Mouse (Mus musculus) CD8-positive naive resting alpha-beta T cell, adult 2 months (primary cell): ENCODE data around the gene Naa35.

Experiments used
- DNase-seq, 2 experiments: peaks; one replicate each; pipeline ENCODE4 v3.0.0; 2022; ENCODE audit warnings: low read depth in 2 of 2, low spot score in 2 of 2

The Naa35 gene

DNA sequence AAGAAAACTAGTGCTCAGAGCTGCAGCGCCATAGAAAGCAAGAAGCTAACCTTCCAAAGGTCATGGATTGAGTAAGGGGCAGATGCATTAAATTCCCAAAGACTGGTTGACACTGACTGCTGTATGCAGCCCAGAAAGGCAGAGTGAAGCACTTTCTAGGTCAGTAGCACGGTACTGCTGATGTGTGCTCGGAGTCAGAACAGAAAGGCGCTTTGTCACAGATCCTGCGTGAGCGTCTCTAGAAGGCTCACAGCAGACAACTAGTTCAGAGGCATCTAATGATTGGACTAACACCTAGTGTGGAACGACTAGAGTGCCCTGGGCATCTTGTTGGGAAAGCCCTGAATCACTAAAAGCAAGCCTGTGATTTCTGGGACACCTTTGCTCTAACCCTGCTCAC lies 52.7 kb downstream of the Naa35 start:
- no peak for DNase-seq

DNA sequence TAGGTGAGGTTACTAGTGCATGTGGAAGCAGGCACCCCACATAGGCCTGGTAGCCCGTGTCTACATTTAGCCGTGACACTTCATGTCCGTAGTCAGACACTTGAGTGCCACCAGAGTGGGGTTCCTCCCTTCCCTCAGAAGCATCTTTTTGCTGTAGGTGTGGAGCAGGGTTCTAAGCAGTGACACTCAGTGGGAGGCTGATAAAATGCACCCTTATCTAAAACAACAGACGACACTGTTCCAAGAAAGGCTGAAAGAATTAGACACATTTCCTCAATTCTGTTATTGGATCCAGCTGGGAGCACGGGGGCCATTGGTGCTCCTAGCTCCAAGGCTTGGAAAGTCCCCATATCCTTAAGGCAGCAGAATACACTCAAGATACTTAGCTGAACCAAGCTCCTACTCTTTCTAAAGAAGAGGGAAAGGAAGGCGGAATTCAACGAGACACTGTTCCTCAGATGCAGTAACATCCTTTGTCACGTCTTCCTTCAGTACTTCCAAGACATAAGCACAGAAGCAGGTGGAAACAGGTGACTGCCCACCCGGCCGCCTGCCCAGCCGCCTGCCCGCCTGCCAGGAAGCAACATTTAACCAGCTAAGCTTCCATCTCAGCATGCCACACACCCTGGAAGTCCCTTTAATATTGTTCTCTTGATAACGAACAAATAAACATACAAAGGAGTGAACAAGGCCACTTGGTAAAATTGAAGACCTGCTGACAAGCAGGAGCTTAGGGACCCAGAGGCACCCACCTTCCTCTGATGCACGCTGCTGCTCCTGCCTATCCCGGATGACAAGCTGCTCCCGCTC lies 54.5 kb downstream of the Naa35 start:
- DNase-seq, result no peak

DNA sequence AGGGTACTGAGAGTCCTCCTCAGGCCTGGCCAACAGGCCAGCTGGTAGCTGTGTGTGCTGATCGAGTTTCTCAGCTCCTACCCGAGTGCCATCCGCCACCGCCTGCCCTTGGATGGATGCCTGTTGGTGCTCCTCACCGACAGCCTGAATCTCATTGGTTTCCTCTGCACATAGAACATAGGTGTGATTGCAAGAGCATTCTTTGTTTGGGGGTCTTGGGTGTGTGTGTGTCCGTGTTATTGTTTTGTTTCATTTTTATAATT lies 55.0 kb downstream of the Naa35 start:
- DNase-seq, result no peak

DNA sequence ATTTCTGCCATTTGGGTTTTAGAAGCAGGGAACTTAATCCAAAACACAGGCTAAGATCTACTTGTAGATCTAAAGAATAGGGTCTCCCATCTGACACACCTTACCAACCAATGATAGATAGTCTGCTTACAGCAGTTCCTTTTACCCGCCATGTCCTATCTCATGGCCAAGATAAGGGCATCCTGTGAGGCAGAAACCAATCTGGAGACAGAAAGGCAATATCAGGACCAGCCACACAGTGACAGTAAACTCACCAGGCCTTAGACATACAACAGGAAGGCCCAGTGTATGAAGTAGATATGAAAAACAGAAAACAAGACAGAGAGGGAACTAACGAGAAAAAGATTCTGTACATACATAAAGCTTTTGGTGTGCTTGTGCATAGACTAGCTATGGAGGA lies 57.8 kb downstream of the Naa35 start:
- no peak for DNase-seq

DNA sequence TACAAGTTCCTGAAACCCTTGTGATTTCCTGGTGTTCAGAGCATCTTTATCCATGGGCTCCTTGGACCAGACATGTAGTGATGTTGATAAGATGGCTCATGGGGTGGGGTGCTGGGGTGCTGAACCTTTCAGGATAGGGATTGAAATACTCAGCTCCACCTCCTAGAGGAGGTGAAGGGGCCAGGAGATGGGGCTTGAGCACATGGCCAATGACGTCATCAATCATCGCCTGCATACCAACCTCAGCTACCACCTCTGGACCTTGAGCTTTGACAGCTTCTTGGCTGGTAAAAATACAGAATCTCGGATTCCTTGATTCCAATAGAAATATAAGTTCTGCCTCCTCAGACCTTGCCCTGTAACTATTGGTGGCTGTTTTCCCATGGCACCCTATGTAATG lies 60.4 kb downstream of the Naa35 start:
- no peak for DNase-seq

DNA sequence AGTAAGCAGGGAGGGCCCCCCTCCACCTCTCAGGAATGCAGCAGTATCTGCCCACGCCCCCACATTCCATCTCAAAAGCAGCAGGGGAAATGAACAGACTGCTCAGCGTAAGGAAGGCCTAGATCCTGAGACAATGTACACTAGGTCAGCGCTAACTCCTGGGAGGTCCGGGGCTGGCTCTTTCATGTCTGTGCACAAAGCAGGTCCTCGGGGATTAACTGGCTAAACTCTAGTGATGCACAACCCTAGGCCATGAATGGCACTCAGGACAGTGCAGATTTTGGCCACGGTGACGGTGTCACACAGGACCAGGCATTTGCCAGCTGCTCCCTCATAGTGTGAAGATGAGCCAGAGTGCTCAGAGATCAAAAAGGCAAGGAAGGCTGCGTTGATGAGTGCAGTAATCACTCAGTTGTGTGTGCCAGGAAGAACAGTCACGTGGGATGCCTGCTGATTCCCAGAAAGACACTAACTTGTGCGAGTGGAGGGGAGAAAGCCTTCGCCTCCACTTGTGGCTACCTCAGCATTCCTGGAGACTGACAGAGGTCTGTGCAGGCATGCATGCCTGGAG lies 61.7 kb downstream of the Naa35 start:
- no peak for DNase-seq

DNA sequence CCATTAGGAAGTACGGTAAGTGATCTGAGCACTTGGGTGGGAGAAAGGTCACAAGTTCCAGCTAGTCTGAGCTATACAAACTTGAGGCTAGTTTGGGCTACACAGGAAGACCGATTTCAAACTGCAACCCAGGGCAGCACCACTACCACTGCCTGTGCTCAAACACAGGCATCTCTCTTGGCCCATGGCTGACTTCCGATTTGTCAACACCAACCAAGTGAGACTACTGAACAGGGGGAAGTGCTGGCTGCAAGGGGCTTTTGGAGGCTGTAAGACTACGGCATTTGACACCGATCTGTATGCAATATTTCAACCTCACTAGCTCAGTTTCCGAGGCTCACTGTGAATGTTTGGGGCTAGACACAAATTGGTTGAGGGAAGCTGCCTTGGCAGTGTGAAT lies 62.4 kb downstream of the Naa35 start:
- DNase-seq, result no peak

DNA sequence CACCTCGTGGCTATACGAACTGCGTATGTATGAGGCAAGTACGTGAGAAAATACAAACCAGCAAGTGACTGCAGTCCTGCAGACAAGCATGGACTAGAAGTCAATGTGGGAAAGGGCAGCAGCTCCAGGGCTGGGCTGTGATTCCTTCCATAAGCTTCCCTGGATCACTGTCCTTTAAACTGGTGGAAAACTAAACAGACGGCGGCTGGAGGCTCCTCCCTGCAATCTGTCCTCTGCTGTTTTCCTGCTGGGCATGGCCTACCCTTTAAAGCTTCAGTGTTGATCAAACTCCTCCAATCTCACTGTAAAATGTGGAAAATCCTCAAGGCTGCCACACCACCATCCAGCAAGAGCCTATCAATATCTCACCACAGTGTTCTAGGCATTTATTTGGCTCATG lies 63.5 kb downstream of the Naa35 start:
- no peak for DNase-seq

DNA sequence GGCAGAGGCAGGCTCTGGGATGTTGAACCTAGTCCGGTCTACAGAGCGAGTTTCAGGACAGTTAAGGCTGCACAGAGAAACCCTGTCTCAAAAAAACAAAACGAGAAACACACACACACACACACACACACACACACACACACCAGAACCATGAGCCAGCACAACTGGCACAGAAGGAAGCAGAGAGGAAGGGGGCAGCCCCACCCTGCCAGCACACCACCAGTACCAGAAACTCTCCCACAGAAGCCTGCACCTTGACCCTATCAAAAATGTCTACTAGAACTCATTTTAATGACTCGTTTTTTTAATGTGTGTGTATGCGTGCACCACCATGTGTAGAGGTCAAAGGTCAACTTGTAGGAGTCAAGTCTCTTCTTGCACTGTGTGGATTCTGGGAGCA lies 64.7 kb downstream of the Naa35 start:
- no peak for DNase-seq

DNA sequence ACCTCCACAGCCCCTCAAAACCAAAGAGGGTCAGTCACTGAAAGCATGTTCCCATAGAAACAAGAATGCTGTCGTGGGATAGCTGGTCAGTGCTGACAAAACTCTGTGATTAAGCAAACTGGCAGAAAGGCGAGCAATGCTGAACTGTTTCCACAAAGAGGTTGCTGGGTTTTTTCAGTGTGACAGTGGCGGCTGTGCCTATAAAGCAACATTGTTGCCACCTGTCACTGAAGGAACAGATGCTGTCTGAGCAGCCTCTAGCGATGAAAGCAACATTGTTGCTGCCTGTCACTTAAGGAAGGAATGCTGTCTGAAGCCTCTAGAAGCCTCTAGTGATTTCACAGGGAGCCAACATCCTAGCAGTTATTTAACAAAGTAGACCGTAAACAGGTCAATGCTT lies 67.6 kb downstream of the Naa35 start:
- DNase-seq, result no peak

DNA sequence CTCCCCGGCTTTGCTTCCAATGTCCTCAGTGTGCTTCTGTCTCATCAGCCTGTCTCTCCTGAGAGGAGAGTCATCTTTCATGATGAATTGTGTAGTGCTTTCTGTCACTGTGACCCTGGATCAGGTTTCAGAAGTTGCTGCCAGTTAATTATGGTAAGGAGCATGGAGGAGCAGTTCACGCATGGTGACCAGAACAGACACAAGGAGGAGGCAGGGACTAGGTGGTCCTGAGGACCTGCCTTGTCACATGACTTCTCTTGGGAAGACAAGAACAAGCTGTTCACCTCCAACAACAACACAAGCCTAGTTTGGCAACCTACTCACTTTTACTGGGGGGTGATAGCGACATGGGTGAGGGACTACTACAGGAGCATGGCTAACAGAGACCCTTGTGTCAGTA lies 68.1 kb downstream of the Naa35 start:
- DNase-seq, result no peak

DNA sequence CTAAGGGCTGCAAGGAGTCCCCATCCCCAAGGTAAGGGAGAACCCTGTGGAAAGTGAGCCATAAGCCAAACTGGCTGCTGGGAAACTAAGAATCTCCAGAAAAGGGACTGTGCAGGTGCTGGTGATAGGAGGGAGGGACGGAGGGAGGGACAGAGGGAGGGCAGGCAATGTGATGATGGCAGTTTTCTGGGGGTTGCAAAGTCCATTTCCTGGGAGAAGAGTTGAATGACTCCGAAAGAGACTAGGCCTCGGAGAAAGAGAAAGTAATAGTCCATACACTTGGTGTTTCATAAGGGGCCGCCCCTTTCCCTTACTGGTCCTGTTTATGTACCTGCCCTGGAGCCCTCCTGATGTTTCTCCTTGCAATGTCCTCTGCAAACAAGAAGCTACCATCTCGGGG lies 69.4 kb downstream of the Naa35 start:
- DNase-seq, result no peak

DNA sequence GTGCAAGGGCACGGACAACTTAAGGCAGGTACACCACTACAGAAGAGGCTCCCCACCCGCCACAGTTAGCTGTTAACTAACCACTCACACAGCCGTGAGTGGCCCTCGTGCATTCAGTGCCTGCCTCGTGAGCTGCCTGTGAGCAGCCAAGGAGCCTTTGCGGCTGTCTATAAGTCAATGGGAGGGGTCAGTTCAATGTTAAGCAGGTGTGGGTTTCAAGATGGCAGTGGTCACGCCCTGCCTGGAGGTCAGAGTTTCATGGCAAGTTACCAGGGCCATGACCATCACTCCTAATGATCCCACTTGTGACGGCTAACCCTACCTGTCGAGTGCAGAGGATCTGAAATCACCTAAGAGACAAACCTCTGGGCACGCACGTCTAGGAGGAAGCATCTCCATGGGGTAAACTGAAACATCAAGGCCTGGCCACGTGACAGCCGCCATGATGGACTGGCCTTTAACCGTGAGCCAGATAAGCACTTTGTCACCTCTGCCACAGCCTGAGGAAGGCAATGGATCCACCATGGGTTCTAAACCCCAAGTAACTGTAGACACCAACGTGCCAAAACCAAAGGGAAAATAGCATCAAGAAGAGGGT lies 70.8 kb downstream of the Naa35 start:
- DNase-seq, result no peak

DNA sequence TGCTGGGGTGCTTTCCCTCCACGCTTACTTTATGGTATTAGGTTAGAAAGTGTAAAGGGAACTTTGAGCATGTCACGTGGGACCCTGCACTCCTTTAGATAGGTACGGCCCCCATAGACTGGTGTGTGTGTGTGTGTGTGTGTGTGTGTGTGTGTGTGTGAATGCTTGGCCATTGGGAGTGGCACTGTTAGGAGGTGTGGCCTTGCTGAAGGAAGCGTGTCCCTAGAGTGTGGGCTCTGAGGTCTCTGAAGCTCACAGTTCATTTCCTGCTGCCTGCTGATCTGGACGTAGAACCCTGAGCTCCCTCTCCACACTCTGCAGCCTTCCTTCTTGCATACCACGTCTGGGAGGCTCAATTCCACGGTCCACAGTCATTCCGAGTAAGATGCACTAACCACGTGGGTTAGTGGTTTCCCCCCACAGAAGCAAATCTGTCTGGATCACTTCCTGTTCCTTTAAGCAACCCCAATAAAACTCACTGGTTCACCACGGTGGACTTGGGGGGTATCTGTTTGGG lies 71.3 kb downstream of the Naa35 start:
- DNase-seq, result peak; percentile 37 to 52

DNA sequence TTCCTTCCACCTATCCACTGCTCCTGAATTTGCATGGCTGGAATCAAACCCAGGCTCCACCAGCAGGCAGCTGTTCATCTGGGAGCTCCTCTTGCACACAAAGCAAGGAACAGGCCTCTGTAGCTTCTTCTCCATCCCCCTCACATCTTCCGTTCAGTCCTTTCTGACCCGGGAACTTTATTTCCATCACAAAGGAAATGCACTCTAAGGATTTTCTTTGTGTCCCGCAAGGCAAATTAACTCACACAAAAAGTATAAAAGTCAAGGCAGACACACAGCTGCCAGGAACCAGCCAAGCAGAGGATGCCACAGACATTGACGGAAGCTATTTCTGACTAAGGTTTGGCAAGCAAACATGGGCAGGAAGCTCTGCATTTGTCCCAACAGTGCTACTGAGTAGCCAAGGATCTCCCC lies 71.9 kb downstream of the Naa35 start:
- peak in 1 of 2 experiments; percentile 26 for DNase-seq

DNA sequence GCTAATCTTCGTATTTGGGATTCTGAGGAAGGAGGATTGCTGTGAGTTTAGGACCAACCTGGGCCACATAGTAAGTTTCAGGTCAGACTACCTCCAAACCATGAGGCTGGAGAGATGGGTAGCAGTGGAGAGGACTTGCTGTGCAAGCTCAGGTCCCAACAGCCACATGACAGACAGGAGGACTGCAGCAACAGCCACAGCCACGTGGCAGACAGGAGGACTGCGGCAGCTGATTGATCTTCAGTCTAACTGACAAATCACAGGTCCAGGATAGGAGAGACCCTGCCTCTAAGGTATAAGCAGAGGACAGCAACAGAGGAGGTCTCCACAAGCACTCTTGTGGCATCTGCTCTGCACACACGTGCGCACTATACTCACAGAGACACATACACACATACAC lies 72.7 kb downstream of the Naa35 start:
- DNase-seq, result no peak

DNA sequence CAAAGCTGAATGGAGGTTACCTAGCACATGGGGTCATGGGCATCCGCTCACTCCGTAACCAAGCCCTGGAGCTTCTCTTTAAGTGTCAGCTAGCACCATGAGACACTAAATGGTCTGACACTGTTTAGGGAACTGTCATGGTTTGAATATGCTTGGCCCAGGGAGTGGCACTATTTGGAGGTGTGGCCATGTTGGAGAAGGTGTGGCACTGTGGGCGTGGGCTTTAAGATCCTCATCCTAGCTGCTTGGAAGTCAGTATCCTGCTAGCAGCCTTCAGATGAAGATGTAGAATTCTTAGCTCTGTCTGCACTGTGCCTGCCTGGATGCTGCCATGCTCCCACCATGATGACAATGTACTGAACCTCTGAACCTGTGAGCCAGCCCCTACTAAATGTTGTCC lies 75.3 kb downstream of the Naa35 start:
- DNase-seq, result no peak

DNA sequence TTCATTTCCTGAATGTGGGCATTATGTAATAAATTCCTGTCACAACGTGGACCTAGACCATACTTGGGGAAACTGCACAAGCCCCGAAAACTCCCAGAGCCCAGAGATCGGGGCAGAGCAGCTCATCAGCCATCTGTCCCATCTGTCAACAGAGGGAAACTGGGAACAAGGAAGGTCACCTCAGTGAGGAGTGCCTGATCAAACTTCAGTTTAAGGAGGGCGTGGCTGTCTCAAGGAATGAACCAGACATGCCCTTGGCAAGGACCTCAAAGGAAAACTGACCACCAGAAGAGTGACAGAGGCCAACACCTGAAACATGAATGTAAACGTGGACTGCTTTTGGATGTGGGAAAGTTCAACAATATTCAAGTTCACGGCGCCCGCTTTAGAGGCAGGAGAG lies 76.3 kb downstream of the Naa35 start:
- DNase-seq, result no peak

DNA sequence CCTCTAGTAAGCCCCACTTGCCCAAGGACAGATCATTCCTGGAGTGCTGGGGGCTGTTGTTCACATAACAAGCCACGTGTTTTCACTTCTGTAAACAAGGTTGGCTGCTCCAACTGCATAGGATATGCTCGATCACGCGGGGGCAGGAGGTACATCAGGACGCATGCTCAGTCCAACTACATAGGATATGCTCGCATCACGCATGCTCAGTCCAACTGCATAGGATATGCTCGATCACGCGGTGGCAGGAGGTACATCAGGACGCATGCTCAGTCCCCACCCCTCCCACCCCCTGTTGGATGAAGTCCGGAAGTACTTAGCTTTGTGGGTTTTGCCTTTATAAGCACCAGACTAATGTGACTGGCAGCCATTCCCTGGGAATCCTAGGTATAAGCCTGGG lies 76.9 kb downstream of the Naa35 start:
- no peak for DNase-seq

DNA sequence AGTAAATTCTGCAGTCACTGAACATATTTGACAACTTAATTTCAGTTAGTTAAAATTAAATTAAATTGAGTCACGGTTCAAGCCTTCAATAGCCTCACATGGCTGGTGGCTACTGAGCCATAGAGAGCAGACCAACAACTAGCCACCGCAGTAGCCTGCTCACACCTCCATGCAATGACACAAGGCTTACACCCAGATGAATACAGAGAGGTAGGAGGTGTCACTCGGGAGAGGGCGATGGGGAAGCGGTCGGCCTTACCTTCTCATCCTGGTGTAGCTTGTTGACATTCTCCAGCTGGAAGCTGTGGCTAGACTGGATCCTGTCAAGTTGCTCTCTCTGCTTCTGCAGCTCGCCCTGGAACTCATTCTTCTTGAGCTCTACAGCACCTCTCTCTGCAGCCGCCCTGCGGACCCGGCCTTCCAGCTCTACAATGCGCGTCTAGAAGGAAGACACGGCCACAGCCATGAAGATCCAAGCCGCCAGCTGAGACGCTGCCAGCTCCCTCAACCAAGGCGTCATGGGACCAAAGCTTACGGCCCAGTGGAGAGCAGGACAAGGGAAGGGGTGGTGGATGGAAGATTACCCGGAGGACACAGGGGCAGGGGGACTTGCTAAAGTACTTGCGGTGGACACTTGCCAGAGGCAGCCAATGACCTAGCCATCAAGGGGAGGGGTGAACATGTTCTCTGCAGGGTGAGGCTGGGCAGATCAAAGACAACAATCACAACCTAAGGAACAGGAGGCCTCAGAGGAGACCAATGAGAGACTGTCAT lies 79.1 kb downstream of the Naa35 start:
- DNase-seq, result no peak

DNA sequence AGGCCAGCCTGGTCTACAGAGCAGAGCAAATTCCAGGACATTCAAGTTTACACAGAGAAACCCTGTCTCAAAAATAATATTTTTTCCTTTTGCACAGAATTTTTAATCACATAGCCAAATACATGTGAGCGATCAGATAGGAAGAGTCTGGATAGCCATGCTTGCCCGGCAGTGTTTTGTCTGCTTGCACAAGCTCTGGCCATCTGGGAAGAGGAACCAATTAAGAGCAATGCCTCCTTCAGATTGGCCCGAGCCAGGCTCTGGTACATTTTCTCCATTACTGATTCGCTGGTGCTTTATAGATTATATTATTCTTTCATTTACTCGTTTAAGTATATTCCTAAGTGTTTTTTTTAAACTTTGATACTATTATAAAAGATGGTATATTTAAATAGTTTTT lies 82.7 kb downstream of the Naa35 start:
- DNase-seq, result no peak

DNA sequence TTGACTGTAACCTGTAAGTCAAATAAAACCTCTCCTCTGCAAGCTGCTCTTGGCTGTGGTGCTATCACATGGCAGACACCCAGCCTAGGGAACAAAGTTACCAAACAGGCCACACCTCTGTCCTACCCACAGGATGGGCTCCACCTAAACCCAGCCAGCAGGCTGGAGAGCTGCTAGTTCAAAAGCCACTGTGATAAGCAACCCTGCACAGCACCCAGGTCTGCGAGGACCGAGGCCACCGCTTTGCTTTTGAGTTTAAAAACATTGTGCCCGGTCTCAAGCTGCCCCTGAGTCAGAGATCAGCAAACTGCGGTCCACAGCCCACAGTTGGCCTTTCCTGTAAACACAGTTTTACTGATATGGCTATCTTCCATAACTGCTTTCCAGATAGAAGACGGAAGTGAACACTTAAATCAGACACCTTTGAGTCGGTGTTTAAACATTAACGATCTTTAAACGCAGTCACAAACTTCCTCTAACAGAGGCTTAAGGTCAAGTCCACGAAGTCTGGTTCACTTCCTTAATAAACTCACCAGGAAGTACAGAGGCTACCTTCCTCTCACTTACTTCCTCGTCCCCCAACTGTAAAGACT lies 83.5 kb downstream of the Naa35 start:
- DNase-seq, result peak; percentile 54 to 57
